Mouse (Mus musculus): Measurements from ENCODE around the gene Tipin.

The Tipin gene

DNA sequence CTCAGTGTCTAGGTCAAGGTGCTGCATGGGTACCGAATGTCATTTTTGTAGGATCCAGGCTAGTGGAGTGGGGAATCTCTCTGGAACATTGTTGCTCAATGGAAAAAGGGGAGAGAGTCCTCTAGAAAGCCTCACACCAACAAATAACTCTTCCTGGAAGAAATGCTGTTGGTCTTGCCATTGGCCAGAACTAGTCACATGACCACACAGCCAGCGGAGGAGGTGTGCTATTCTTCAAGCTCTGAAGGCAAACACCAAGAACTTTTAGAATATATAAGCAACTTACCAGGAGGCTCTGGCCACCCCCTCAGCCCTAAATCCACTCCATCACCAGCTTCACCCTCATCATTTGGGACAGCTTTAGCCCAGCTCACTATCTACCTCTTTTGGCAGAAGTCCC lies 62.3 kb downstream of the Tipin start:
- DNase-seq (ENCODE audit: low read depth, low spot score) = no peak

DNA sequence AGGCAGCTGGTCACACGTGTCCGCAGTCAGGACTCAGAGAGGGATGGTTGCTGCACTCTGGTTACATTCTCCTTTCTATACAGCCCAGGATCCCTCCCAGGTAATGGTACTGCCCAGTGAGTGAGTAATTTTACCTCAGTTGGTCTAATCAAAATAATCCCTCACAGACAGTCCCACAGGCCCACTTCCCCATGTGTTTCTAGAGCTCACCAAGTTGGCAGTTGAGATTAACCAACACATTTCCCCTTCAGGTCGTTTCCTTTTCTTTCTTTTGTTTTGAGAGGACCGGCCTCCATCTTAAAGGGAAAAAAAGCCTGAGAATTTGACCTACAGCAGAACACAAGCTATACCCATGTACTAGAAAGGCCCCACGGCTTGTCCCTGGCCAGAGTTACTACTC lies 64.5 kb downstream of the Tipin start:
- DNase-seq (ENCODE audit: low read depth, low spot score) = no peak

DNA sequence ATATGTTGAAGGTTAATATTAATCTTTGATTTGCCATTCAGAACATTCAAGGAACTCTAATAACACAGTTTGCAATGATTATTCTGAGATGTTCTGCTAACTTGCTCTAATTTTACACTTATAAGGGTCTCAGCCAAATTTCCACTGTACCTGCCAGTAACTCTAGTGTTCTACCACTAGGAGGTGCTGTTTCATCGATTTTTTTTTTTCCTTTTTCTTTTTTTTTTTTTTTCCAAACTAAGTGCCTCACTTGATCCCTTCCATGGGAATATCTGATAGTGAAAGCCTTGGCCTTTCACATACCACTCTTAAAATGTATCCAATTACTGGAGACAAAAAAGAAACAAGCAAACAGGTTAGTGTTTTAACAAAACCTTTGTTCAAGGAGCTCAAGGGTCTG lies 66.0 kb downstream of the Tipin start:
- DNase-seq (ENCODE audit: low read depth, low spot score) = peak; percentile 34

DNA sequence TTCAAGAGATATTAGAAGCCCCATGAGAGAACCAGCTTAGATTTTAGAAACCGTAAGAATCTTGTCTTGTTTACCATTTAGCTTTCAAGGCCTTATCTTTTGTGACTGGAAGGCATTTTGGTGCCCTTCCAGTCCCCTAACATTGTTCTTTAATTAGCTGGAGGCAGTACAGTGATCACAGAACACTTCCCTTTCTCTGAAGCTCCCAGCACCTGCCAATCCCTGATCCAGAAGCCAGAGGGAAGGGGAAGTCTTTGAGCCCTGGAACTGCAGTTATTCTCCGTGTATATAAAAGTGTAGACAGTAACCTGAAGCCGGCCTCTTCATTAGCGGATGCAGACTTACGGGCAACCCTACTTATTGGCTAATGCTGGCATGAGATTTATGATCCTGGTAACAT lies 68.1 kb downstream of the Tipin start:
- DNase-seq (ENCODE audit: low read depth, low spot score) = no peak

DNA sequence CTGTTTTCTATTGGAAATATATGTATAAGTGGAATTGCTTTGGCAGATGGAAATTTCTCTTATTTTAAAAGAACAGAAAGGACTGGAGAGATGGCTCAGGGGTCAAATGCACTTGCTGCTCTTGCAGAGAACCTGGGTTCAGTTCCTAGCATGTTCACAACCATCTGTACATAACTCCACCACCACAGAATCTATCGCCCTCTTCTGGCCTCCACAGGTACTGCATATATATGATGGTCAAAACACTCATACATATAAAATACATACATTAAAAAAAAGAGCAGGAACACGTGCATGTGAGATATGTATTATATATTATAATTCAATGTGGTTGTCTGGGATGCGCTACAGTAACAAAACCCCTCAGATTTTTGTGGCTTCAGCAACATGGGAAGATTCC lies 69.8 kb downstream of the Tipin start:
- DNase-seq (ENCODE audit: low read depth, low spot score) = no peak

Data from retina, postnatal 7 days (tissue).